Mouse (Mus musculus) CH12.LX (cell line): ENCODE measurements around the gene Rpl6. TPM values are rescaled to one million over a fixed set of nuclear protein-coding genes. Genes with fewer than 3 reads are reported as not detected.
A peak's percentile ranks its signal among the peaks of the same experiment; 100 is the strongest.

Source experiments
- DNase-seq: peaks from one replicate; pipeline ENCODE4 v3.0.0-alpha.2; 2013; ENCODE audit errors: extremely low read depth
- H3K27ac ChIP-seq: 2 replicates; pipeline ENCODE4 v1.5.1; 2012; ENCODE audit warnings: low read depth, mild to moderate bottlenecking, control low read depth, moderate library complexity; ENCODE audit not compliant: insufficient read depth
- H3K27me3 ChIP-seq: replicated peaks from 2 replicates; pipeline ENCODE3; 2012; ENCODE audit warnings: inconsistent platforms
- H3K36me3 ChIP-seq, 2 experiments: replicated peaks in 1 of 2; 2 replicates each; pipeline versions ENCODE3 to v1.6.1; 2012; ENCODE audit warnings: inconsistent platforms in 1 of 2, low read length in 1 of 2, mild to moderate bottlenecking in 1 of 2, mixed read lengths in 1 of 2, moderate library complexity in 1 of 2; ENCODE audit not compliant: control insufficient read depth in 1 of 2, insufficient read depth in 1 of 2
- H3K4me1 ChIP-seq, 2 experiments: 2 replicates each; pipeline ENCODE4 v1.6.1; 2012; ENCODE audit warnings: inconsistent platforms in 1 of 2, moderate library complexity in 1 of 2; ENCODE audit not compliant: insufficient read depth in 2 of 2, control insufficient read depth in 1 of 2
- H3K4me2 ChIP-seq: 2 replicates; pipeline ENCODE4 v1.6.1; 2012; ENCODE audit warnings: low read depth, mild to moderate bottlenecking, control low read depth; ENCODE audit not compliant: poor library complexity, insufficient read depth, severe bottlenecking
- H3K4me3 ChIP-seq, 3 experiments: fragments of 150-350 bp in 1 of 3; sonication (generic) in 1 of 3; replicated peaks in 1 of 3; 2 replicates each; pipeline versions ENCODE3 to v1.5.1; 2011 to 2012; ENCODE audit warnings: low read depth in 2 of 3, low read length in 2 of 3, mild to moderate bottlenecking in 2 of 3, moderate library complexity in 2 of 3, control low read depth in 1 of 3, improper control_type of control experiment in 1 of 3, inconsistent platforms in 1 of 3, mixed read lengths in 1 of 3; ENCODE audit not compliant: poor library complexity in 1 of 3
- H3K79me2 ChIP-seq: replicated peaks from 2 replicates; pipeline ENCODE4 v1.6.1; 2012; ENCODE audit warnings: mild to moderate bottlenecking, moderate library complexity; ENCODE audit not compliant: control insufficient read depth, poor library complexity, insufficient read depth, severe bottlenecking; ENCODE audit errors: extremely low read depth
- H3K9ac ChIP-seq: 2 replicates; pipeline ENCODE4 v1.6.1; 2012; ENCODE audit warnings: low read depth, mild to moderate bottlenecking, control low read depth, moderate library complexity; ENCODE audit not compliant: insufficient read depth
- H3K9me3 ChIP-seq: replicated peaks from 2 replicates; pipeline ENCODE3; 2012; ENCODE audit warnings: low read length, inconsistent platforms, mixed read lengths
- BHLHE40 ChIP-seq: IDR thresholded peaks from 2 replicates; pipeline ENCODE4 v1.6.1; 2011; ENCODE audit warnings: mild to moderate bottlenecking, low read depth, low read length, improper control_type of control experiment
- CTCF ChIP-seq, 2 experiments: IDR thresholded peaks in 1 of 2; conservative IDR thresholded peaks in 1 of 2; 2 replicates each; pipeline ENCODE4 v1.5.1; 2011 to 2012; ENCODE audit warnings: low read depth in 2 of 2, low read length in 2 of 2, improper control_type of control experiment in 1 of 2, inconsistent platforms in 1 of 2, mild to moderate bottlenecking in 1 of 2, moderate library complexity in 1 of 2
- E2F4 ChIP-seq: IDR thresholded peaks from 2 replicates; pipeline ENCODE4 v1.6.1; 2011; ENCODE audit warnings: low read depth, low read length, improper control_type of control experiment; ENCODE audit not compliant: insufficient replicate concordance
- ELF1 ChIP-seq: IDR thresholded peaks from 2 replicates; pipeline ENCODE4 v1.6.1; 2014; ENCODE audit warnings: low read depth, mild to moderate bottlenecking, inconsistent platforms, low read length, improper control_type of control experiment
- EP300 ChIP-seq: IDR thresholded peaks from 2 replicates; pipeline ENCODE4 v1.6.1; 2011; ENCODE audit warnings: low read length, improper control_type of control experiment
- IRF4 ChIP-seq: IDR thresholded peaks from 2 replicates; pipeline ENCODE4 v1.6.1; 2014; ENCODE audit warnings: low read depth, mild to moderate bottlenecking, inconsistent platforms, low read length, improper control_type of control experiment
- JUN ChIP-seq: IDR thresholded peaks from 2 replicates; pipeline ENCODE4 v1.6.1; 2011; ENCODE audit warnings: low read depth, mild to moderate bottlenecking, low read length, improper control_type of control experiment, moderate library complexity; ENCODE audit not compliant: insufficient read depth
- JUND ChIP-seq: conservative IDR thresholded peaks from 2 replicates; pipeline ENCODE4 v1.6.1; 2011; ENCODE audit warnings: low read depth, low read length, improper control_type of control experiment
- MAZ ChIP-seq: IDR thresholded peaks from 2 replicates; pipeline ENCODE4 v1.6.1; 2012; ENCODE audit warnings: low read depth, mild to moderate bottlenecking, inconsistent platforms, low read length, improper control_type of control experiment, moderate library complexity
- MXI1 ChIP-seq: IDR thresholded peaks from 2 replicates; pipeline ENCODE4 v1.6.1; 2011; ENCODE audit warnings: mild to moderate bottlenecking, low read depth, low read length, improper control_type of control experiment
- NRF1 ChIP-seq: IDR thresholded peaks from 2 replicates; pipeline ENCODE4 v1.6.1; 2014; ENCODE audit warnings: low read depth, mild to moderate bottlenecking, inconsistent platforms, low read length, improper control_type of control experiment, moderate library complexity
- PAX5 ChIP-seq: IDR thresholded peaks from 2 replicates; pipeline ENCODE4 v1.6.1; 2012; ENCODE audit warnings: low read length, inconsistent platforms, mixed read lengths
- POLR2A ChIP-seq: IDR thresholded peaks from 2 replicates; pipeline ENCODE4 v1.6.1; 2011; ENCODE audit warnings: low read depth, mild to moderate bottlenecking, improper control_type of control experiment, low read length
- POLR2AphosphoS2 ChIP-seq: IDR thresholded peaks from 2 replicates; pipeline ENCODE4 v1.6.1; 2011; ENCODE audit warnings: low read depth, low read length, improper control_type of control experiment
- RAD21 ChIP-seq: IDR thresholded peaks from 2 replicates; pipeline ENCODE4 v1.6.1; 2011; ENCODE audit warnings: low read depth, mild to moderate bottlenecking, low read length, improper control_type of control experiment, moderate library complexity
- SMC3 ChIP-seq: IDR thresholded peaks from 2 replicates; pipeline ENCODE4 v1.6.1; 2011; ENCODE audit warnings: low read depth, low read length, improper control_type of control experiment
- TBP ChIP-seq: conservative IDR thresholded peaks from 2 replicates; pipeline ENCODE4 v1.6.1; 2011; ENCODE audit warnings: low read depth, low read length, improper control_type of control experiment
- TCF12 ChIP-seq: IDR thresholded peaks from 2 replicates; pipeline ENCODE4 v1.6.1; 2014; ENCODE audit warnings: low read depth, mild to moderate bottlenecking, inconsistent platforms, low read length, improper control_type of control experiment
- ZNF384 ChIP-seq: IDR thresholded peaks from 2 replicates; pipeline ENCODE4 v1.6.1; 2012; ENCODE audit warnings: low read depth, low read length, improper control_type of control experiment, inconsistent platforms
- dilution Hi-C: fragments of 300-500 bp; cut with MboI; formaldehyde crosslinking; loops from 2 replicates; pipeline ENCODE4 v1.14.3; 2020; ENCODE audit warnings: low sequenced_read_pairs; ENCODE audit not compliant: extremely low pct_unique_long_range_greater_than_20kb, extremely low pct_ligation_motif_present
- in situ Hi-C: fragments of 300-500 bp; cut with MboI; formaldehyde crosslinking; loops from 3 replicates; pipeline ENCODE4 v1.14.3; 2019; ENCODE audit warnings: low sequenced_read_pairs, low pct_ligation_motif_present, low pct_unique_long_range_greater_than_20kb, mixed read lengths
- polyA plus RNA-seq: library from polyadenylated mRNA; unstranded; fragments of >175 nt; gene quantifications from 2 replicates; pipeline ENCODE4 v1.2.1, GENCODE M21; 2012; ENCODE audit warnings: low read depth; ENCODE audit not compliant: insufficient read length
- total RNA-seq, 2 experiments: library from RNA; depleted of rRNA; stranded (reverse); fragments of 300-350 nt in 1 of 2; fragments of >200 nt in 1 of 2; gene quantifications; 2 replicates each; pipeline ENCODE4 v1.2.3; 2012 to 2014

The Rpl6 gene
- total and polyA plus RNA-seq, 3 experiments, result 2,433 to 2,694 (median 2,607) TPM

- no peaks in the 10 kb centered on the region for H3K27me3 ChIP-seq
- no peaks in the 10 kb centered on the region for H3K79me2 ChIP-seq
- in situ Hi-C loops, result no loop called here
- H3K9ac ChIP-seq, result no peak overlapping the region
- no peak for DNase-seq
- H3K9me3 ChIP-seq, result no peaks in the 10 kb centered on the region
- 0 out of 2 replicates have a peak overlapping the region, but pooled peaks have one; percentile 1 for H3K4me2 ChIP-seq
- 0 out of 2 replicates have a peak overlapping the region, but pooled peaks have one; percentile 24 for H3K27ac ChIP-seq
- TF ChIP-seq CTCF (conservative IDR thresholded peaks at IDR 0.05 in 1 of 2, IDR thresholded peaks at IDR 0.05 in 1 of 2; ENCODE audit: low read depth in 2 of 2, low read length in 2 of 2), result no peak
- 0 out of 2 replicates have a peak, but pooled peaks have one; percentile 21 for TF ChIP-seq ELF1
- H3K4me3 ChIP-seq, result no peak overlapping the region
- H3K4me1 ChIP-seq, result peaks cover 14 to 36% of the 10 kb centered on the region in 2 experiments
- no peaks in the 10 kb centered on the region for H3K36me3 ChIP-seq
- dilution Hi-C loops, result no loop called here
Observed at GRCm38 (mm10) chr5:121197337-121197736, 6.9 kb upstream of the Rpl6 start.

DNA sequence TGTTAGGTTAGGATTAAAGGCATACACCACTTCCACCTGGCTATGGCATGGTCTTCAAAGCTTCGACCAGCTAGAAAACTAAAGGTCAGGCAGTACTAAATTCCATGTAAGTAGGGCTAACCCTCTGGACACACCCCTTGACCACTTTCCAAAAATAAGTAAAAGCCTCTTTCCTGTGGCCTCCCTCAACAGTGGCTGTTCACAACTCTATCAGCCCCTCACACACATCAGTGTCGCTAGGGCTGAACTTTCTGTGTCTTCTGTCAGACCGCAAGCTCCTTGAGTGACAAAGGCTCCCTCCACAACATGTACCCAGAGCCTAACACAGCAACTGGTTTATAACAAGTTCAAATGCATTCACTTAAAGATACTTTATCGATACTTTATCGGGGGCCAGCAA is 5.9 kb upstream of the Rpl6 start:
- no peaks in the 10 kb centered on the region for H3K27me3 ChIP-seq
- no peak overlapping the region for H3K27ac ChIP-seq
- no peak for TF ChIP-seq POLR2AphosphoS2
- TF ChIP-seq MAZ, result no peak
- TF ChIP-seq IRF4, result no peak
- TF ChIP-seq TBP, result no peak
- no peak for TF ChIP-seq JUND
- no peak for TF ChIP-seq JUN
- TF ChIP-seq CTCF (conservative IDR thresholded peaks at IDR 0.05 in 1 of 2, IDR thresholded peaks at IDR 0.05 in 1 of 2; ENCODE audit: low read depth in 2 of 2, low read length in 2 of 2), result no peak
- TF ChIP-seq SMC3, result no peak
- no peak for TF ChIP-seq ZNF384
- TF ChIP-seq ELF1, result no peak
- TF ChIP-seq PAX5, result no peak
- TF ChIP-seq BHLHE40, result no peak
- no peak for TF ChIP-seq MXI1
- no peak for TF ChIP-seq TCF12
- no peak for TF ChIP-seq POLR2A
- no peak for TF ChIP-seq NRF1
- TF ChIP-seq RAD21, result no peak
- no peak for TF ChIP-seq E2F4
- TF ChIP-seq EP300, result no peak
- TF ChIP-seq, all 38 proteins: peak for 0

More for the DNA sequence above, 5.9 kb upstream of the Rpl6 start:
- Histone ChIP-seq H3K9ac (no peak overlapping the region), H3K4me2 (no peak overlapping the region), H3K4me1 (peaks cover 14 to 33% of the 10 kb centered on the region in 2 experiments), H3K4me3 (no peak overlapping the region), H3K79me2 (no peaks in the 10 kb centered on the region), H3K9me3 (no peaks in the 10 kb centered on the region), H3K36me3 (no peaks in the 10 kb centered on the region)
- dilution Hi-C loops, result no loop called here
- in situ Hi-C loops, result no loop called here
- DNase-seq, result no peak
